Mouse (Mus musculus) bone marrow macrophage, adult 2 months (primary cell): ENCODE results near the gene Eva1a.

Source experiments
- CTCF ChIP-seq: IDR thresholded peaks from 2 replicates; pipeline ENCODE4 v1.5.1; 2012; ENCODE audit warnings: low read depth, mild to moderate bottlenecking, low read length, moderate library complexity
- POLR2A ChIP-seq: IDR thresholded peaks from 2 replicates; pipeline ENCODE4 v1.6.1; 2012; ENCODE audit warnings: mild to moderate bottlenecking, low read depth, low read length, borderline replicate concordance

DNA sequence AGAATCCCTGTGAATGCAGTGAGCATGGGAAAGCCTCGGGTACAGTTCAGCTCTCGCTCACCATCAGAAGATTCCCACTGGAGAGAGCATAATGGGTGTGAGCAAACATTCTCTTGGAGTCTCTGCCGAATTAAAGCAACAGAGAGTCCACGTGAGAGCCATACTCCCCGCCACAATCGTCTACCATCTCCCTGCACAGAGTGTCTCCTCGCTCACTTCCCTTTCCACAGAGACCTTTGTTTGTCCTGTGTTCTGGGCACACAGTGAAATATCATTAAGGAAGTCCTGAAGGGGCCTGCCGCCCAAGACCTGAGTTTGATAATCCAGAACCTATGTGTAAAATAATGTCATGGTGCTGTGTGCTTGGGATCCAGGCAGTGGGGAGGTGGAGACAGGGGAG is 10.7 kb downstream of the Eva1a start:
- TF ChIP-seq POLR2A (no peak), CTCF (no peak)
